8 mouse cellular contexts compared by ENCODE assay signal in the genomic region with DNA sequence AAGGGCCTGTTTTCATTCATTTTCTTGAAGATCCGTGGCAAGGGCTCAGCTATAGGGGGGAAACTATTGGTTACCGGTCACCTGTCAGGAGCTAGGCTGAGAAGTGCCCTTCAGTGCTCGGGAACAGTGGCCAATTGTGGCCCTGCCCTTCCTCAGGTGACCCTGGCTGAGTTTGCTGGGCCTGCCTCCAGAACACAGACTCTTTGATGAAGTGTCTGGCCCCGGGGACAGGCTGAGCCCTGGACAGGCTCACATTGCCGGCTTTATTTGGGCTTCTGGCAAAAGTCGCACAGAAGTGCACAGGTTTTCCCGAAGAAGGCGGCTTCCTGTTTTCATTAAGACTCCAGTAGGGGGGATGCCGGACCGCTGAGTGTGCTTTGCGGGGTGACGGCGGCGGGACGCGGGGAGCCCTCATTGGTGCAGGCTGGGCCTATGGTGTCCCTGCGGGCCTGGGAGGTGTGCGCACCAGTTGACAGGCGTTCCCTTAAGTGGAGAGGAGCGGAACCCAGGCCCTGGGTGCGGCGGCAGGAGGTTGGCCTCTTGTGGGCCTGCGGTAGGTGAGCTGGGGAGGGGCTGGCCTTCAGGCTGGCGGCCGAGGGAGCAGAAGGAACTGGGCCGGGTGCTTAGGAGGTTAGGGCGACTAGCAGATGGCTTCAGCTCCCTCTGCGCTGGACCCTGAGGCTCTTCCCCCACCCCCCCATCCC.
DNase-seq lines count a peak whose midpoint lies in the region; ATAC-seq and TF ChIP-seq lines count a peak whose summit lies in the region.

No protein-coding gene starts in this region.

- in situ Hi-C loops in ES-E14 (cut with MboI; ENCODE audit: low sequenced_read_pairs in 2 of 2, unreplicated experiment in 2 of 2): no loop called here

- WGBS in hindbrain, embryonic 10.5 days: 1% methylated on average over 28 of the region's 28 CpGs
- WGBS in lung, postnatal 0 days: 4% methylated on average over 24 of the region's 28 CpGs

- TF ChIP-seq EP300 in lung, postnatal 0 days (IDR thresholded peaks at IDR 0.05): no peak

- H3K4me1 ChIP-seq in ES-E14 (ENCODE audit: control insufficient read depth in 2 of 2, insufficient read depth in 2 of 2, low read length in 2 of 2, poor library complexity in 1 of 2): no peaks in the 10 kb centered on the region
- peaks cover 26% of the 10 kb centered on the region for H3K4me1 ChIP-seq in hindbrain, embryonic 10.5 days (replicated peaks)
- H3K4me1 ChIP-seq in lung, postnatal 0 days (ENCODE audit: insufficient read depth, low read depth, low read length): no peaks in the 10 kb centered on the region

- peaks cover 25% of the 10 kb centered on the region; the same call in 1 of the 2 replicates for H3K36me3 ChIP-seq in ES-E14 (ENCODE audit: control insufficient read depth, insufficient read depth, low read length, poor library complexity, severe bottlenecking)
- peaks cover 27% of the 10 kb centered on the region for H3K36me3 ChIP-seq in hindbrain, embryonic 10.5 days
- no peaks in the 10 kb centered on the region for H3K36me3 ChIP-seq in lung, postnatal 0 days (ENCODE audit: insufficient read depth, low read length)

- DNase-seq in ES-E14 (ENCODE audit: low read depth, low spot score): no peak
- peak; percentile 14 for DNase-seq in cerebellum, adult 9-11 months
- DNase-seq in frontal cortex, postnatal 14 days (ENCODE audit: low spot score in 2 of 2): peak; percentile 38 to 46
- peak; percentile 70 for DNase-seq in hindbrain, embryonic 10.5 days (ENCODE audit: low spot score)
- DNase-seq in layer of hippocampus, postnatal 25 days (ENCODE audit: extremely low spot score in 1 of 2, low spot score in 1 of 2): peak; percentile 22 to 35
- DNase-seq in lung, postnatal 0 days (ENCODE audit: low spot score): peak; percentile 83
- peak; percentile 42 to 57 for DNase-seq in right cerebral cortex, adult 2 months (ENCODE audit: low spot score in 2 of 2)
- peak; percentile 80 for DNase-seq in yolk sac, embryonic 10.5 days (ENCODE audit: low spot score)

- no peak; the same call in 1 of the 2 replicates for TF ChIP-seq CTCF in lung, postnatal 0 days (IDR thresholded peaks at IDR 0.05)

- H3K4me3 ChIP-seq in ES-E14 (ENCODE audit: insufficient read depth in 1 of 2, low read depth in 1 of 2, low read length in 2 of 2, poor library complexity in 1 of 2, severe bottlenecking in 1 of 2): peak overlapping the region; percentile 38 to 72
- H3K4me3 ChIP-seq in hindbrain, embryonic 10.5 days: peak overlapping the region; percentile 57
- H3K4me3 ChIP-seq in lung, postnatal 0 days (ENCODE audit: low read depth, low read length): peak overlapping the region; percentile 35

- peak overlapping the region; percentile 79 for H3K4me2 ChIP-seq in lung, postnatal 0 days (replicated peaks; ENCODE audit: low read depth, low read length)

- H3K9ac ChIP-seq in ES-E14 (ENCODE audit: insufficient read depth, low read depth, low read length, poor library complexity, severe bottlenecking): peak overlapping the region; percentile 24; the same call in 1 of the 2 replicates
- H3K9ac ChIP-seq in lung, postnatal 0 days (replicated peaks; ENCODE audit: low read depth): peak overlapping the region; percentile 19; the same call in 1 of the 2 replicates

- ATAC-seq in lung, postnatal 0 days: peak; percentile 92

- H3K9me3 ChIP-seq in ES-E14 (ENCODE audit: control insufficient read depth, insufficient read depth, low read depth, low read length): no peaks in the 10 kb centered on the region
- no peaks in the 10 kb centered on the region for H3K9me3 ChIP-seq in hindbrain, embryonic 10.5 days
- no peaks in the 10 kb centered on the region for H3K9me3 ChIP-seq in lung, postnatal 0 days (ENCODE audit: low read length)

- peaks cover 6% of the 10 kb centered on the region; the same call in 1 of the 2 replicates for H3K27me3 ChIP-seq in hindbrain, embryonic 10.5 days (ENCODE audit: insufficient read depth, poor library complexity, severe bottlenecking)
- H3K27me3 ChIP-seq in lung, postnatal 0 days (replicated peaks; ENCODE audit: insufficient read depth, low read length): no peaks in the 10 kb centered on the region

- H3K27ac ChIP-seq in ES-E14 (ENCODE audit: insufficient read depth, low read depth, low read length, poor library complexity, severe bottlenecking): no peak overlapping the region
- H3K27ac ChIP-seq in hindbrain, embryonic 10.5 days: peak overlapping the region; percentile 87
- peak overlapping the region; percentile 71; the same call in 1 of the 2 replicates for H3K27ac ChIP-seq in lung, postnatal 0 days (ENCODE audit: low read length)

TF ChIP-seq in ES-E14, 5 proteins besides CTCF, POLR2A, EP300 and RAD21:
- TF ChIP-seq MAFK (IDR thresholded peaks at IDR 0.05; ENCODE audit: insufficient read depth, low read depth, low read length) (no peak), CHD2 (IDR thresholded peaks at IDR 0.05; ENCODE audit: low read depth, low read length) (no peak), ZC3H11A (IDR thresholded peaks at IDR 0.05; ENCODE audit: borderline replicate concordance, low read depth, low read length) (no peak), ZNF384 (IDR thresholded peaks at IDR 0.05; ENCODE audit: low read depth, low read length) (no peak), HCFC1 (IDR thresholded peaks at IDR 0.05; ENCODE audit: borderline replicate concordance, insufficient read depth, low read length) (no peak)
